15 mouse cellular contexts compared by ENCODE assay signal in genomic region chr9:119806491-119806890, GRCm38 (mm10). TPM values are rescaled to one million over a fixed set of nuclear protein-coding genes. Genes with fewer than 3 reads are reported as not detected.
DNase-seq lines count a peak whose midpoint lies in the region; ATAC-seq and TF ChIP-seq lines count a peak whose summit lies in the region.
"Had no signal": no experiment of that assay in that cellular context is flagged by ENCODE, and none has a peak within 500 bp of the region (broad histone marks: within the 10 kb centered on the region; RNA-seq: fewer than 3 reads in every experiment).

No protein-coding gene starts in this region.

- no peak for TF ChIP-seq EP300 in liver, postnatal 0 days (IDR thresholded peaks at IDR 0.05; ENCODE audit: low read depth)

- H3K9me3 ChIP-seq in liver, postnatal 0 days (ENCODE audit: low read length) = no peaks in the 10 kb centered on the region
- no peaks in the 10 kb centered on the region for H3K9me3 ChIP-seq in liver, embryonic 12.5 days (replicated peaks)
- H3K9me3 ChIP-seq: hindbrain, embryonic 15.5 days; limb, embryonic 13.5 days; neural tube, embryonic 12.5 days; stomach, embryonic 15.5 days had no signal

- no peak overlapping the region for H3K4me3 ChIP-seq in gastrocnemius, adult 2 months
- H3K4me3 ChIP-seq in liver, postnatal 0 days (ENCODE audit: low read depth, low read length) = no peak overlapping the region
- no peak overlapping the region for H3K4me3 ChIP-seq in liver, embryonic 12.5 days
- H3K4me3 ChIP-seq: hindbrain, embryonic 15.5 days; limb, embryonic 13.5 days; neural tube, embryonic 12.5 days; stomach, embryonic 15.5 days had no signal

- no peak overlapping the region for H3K9ac ChIP-seq in liver, postnatal 0 days (replicated peaks)
- no peak overlapping the region for H3K9ac ChIP-seq in liver, embryonic 12.5 days
- H3K9ac ChIP-seq: hindbrain, embryonic 15.5 days; limb, embryonic 13.5 days; neural tube, embryonic 12.5 days; stomach, embryonic 15.5 days had no signal

- peak; percentile 31; the same call in 1 of the 2 replicates for TF ChIP-seq CTCF in gastrocnemius, adult 2 months (IDR thresholded peaks at IDR 0.05)
- TF ChIP-seq CTCF in liver, postnatal 0 days (IDR thresholded peaks at IDR 0.05; ENCODE audit: low read depth) = peak; percentile 46

- H3K27me3 ChIP-seq in liver, postnatal 0 days (ENCODE audit: insufficient read depth, low read length) = no peaks in the 10 kb centered on the region
- 0 out of 2 replicates have a peak, but pooled peaks cover 2% of the 10 kb centered on the region for H3K27me3 ChIP-seq in liver, embryonic 12.5 days (replicated peaks)
- H3K27me3 ChIP-seq: hindbrain, embryonic 15.5 days; limb, embryonic 13.5 days; neural tube, embryonic 12.5 days; stomach, embryonic 15.5 days had no signal

- no peak for ATAC-seq in liver, postnatal 0 days
- ATAC-seq in liver, embryonic 12.5 days = no peak
- ATAC-seq in megakaryocyte progenitor cell, adult 5-6 weeks (replicated peaks; ENCODE audit: poor library complexity) = peak; percentile 55; the same call in 1 of the 2 replicates

- no peaks in the 10 kb centered on the region for H3K36me3 ChIP-seq in liver, postnatal 0 days (replicated peaks; ENCODE audit: insufficient read depth, low read length)
- no peaks in the 10 kb centered on the region for H3K36me3 ChIP-seq in liver, embryonic 12.5 days
- H3K36me3 ChIP-seq: hindbrain, embryonic 15.5 days; limb, embryonic 13.5 days; neural tube, embryonic 12.5 days; stomach, embryonic 15.5 days had no signal

- H3K4me2 ChIP-seq in liver, postnatal 0 days (ENCODE audit: low read depth, low read length) = no peak overlapping the region
- H3K4me2 ChIP-seq in liver, embryonic 12.5 days = no peak overlapping the region
- H3K4me2 ChIP-seq: hindbrain, embryonic 15.5 days; limb, embryonic 13.5 days; neural tube, embryonic 12.5 days; stomach, embryonic 15.5 days had no signal

- DNase-seq in gastrocnemius, adult 2 months = no peak
- no peak for DNase-seq in gastrocnemius, postnatal 14 days
- DNase-seq in liver, postnatal 0 days = no peak
- peak; percentile 18 for DNase-seq in CD4-positive helper T cell, adult 2 months (ENCODE audit: low read depth, low spot score)
- no peak for DNase-seq in frontal cortex, postnatal 25 days (ENCODE audit: low spot score in 2 of 2)
- DNase-seq in layer of hippocampus, postnatal 25 days (ENCODE audit: extremely low spot score in 1 of 2, low spot score in 1 of 2) = no peak
- DNase-seq: right cerebral cortex, postnatal 14 days had no signal

- 65% methylated on average over 2 of the region's 2 CpGs for WGBS in liver, postnatal 0 days (ENCODE audit: insufficient replicate concordance)
- WGBS in liver, embryonic 12.5 days (ENCODE audit: insufficient replicate concordance) = 58% methylated on average over 2 of the region's 2 CpGs

- no peaks in the 10 kb centered on the region for H3K4me1 ChIP-seq in liver, postnatal 0 days (ENCODE audit: insufficient read depth)
- peaks cover 13% of the 10 kb centered on the region; the same call in 1 of the 2 replicates for H3K4me1 ChIP-seq in liver, embryonic 12.5 days

- no peak overlapping the region for H3K27ac ChIP-seq in gastrocnemius, adult 2 months
- no peak overlapping the region for H3K27ac ChIP-seq in liver, postnatal 0 days (ENCODE audit: low read depth)
- no peak overlapping the region for H3K27ac ChIP-seq in liver, embryonic 12.5 days
- H3K27ac ChIP-seq: hindbrain, embryonic 15.5 days; limb, embryonic 13.5 days; neural tube, embryonic 12.5 days; stomach, embryonic 15.5 days had no signal

- intact Hi-C loops in gastrocnemius, adult 2 months (cut with DNase I) = no loop called here
- intact Hi-C loops in gastrocnemius, postnatal 14 days (cut with DNase I; ENCODE audit: low total_unique reads) = no loop called here

RNA-seq across cellular contexts. Expression of gene Scn11a, which starts 18.8 kb away (rescaled TPM):
- not detected for total RNA-seq in gastrocnemius, adult 2 months (2021)
- not detected for total RNA-seq in gastrocnemius, postnatal 14 days (2021)
- polyA plus RNA-seq in liver, postnatal 0 days (2015; fragmentation: Nextera tagmentation; extraction: Ambion mirVana) = not detected in 2 replicates
- polyA plus RNA-seq in liver, embryonic 12.5 days (2016; fragmentation: Nextera tagmentation; extraction: Ambion mirVana) = 0.04 and 0.06 TPM in 2 replicates
- total RNA-seq in megakaryocyte progenitor cell, adult 5-6 weeks (2015) = not detected in 2 replicates
- total RNA-seq in megakaryocyte progenitor cell, adult 5-6 weeks (2017) = not detected in 2 replicates
- total RNA-seq in layer of hippocampus, postnatal 25 days (2021) = not detected
- total RNA-seq: adrenal gland, adult 18-20 months had no signal
- polyA plus RNA-seq: heart, embryonic 14.5 days had no signal
